Mouse (Mus musculus): ENCODE results near the gene Pip5k1b.

- TF ChIP-seq E2F4 (IDR thresholded peaks at IDR 0.05; ENCODE audit: insufficient read depth) (no peak), POLR2A (IDR thresholded peaks at IDR 0.05; ENCODE audit: insufficient read length, low read depth) (no peak)
Measured at GRCm38 (mm10) chr19:24318172-24318571, 237.5 kb downstream of the Pip5k1b start.

All from myocyte (in vitro differentiated cells).